Comparison of ENCODE assay signal across 12 mouse cellular contexts in the genomic region with DNA sequence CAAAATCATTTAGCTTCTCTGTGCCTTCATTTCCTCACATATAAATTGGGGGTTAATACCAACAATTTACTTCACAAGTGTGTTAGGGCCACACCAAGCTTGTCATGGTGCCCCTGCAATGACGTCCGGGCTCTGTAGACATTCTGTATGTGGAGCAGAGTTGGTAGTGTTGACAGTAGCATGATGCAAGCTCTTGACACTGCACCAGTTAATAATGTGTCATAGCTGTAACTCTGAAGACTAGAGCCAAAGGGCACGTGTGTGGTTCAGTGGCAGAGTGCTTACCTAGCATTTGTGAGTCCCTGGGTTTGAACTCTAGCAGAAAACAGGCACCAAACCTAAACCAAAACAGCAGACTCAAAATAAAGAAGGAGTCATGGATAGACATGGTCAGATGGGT. TPM values are rescaled to one million over a fixed set of nuclear protein-coding genes. Genes with fewer than 3 reads are reported as not detected.
DNase-seq lines count a peak whose midpoint lies in the region; ATAC-seq and TF ChIP-seq lines count a peak whose summit lies in the region.
"Had no signal": no experiment of that assay in that cellular context is flagged by ENCODE, and none has a peak within 500 bp of the region (broad histone marks: within the 10 kb centered on the region; RNA-seq: fewer than 3 reads in every experiment).

No protein-coding gene starts in this region.

- ATAC-seq in heart, embryonic 13.5 days (ENCODE audit: extremely low read depth, insufficient number of reproducible peaks, low FRiP score, low TSS enrichment), result no peak
- peak; percentile 66 for ATAC-seq in liver, embryonic 16.5 days (ENCODE audit: low read depth)
- ATAC-seq in liver, embryonic 12.5 days, result no peak

- no peak for TF ChIP-seq POLR2A in myocyte (IDR thresholded peaks at IDR 0.05; ENCODE audit: insufficient read length, low read depth)

- WGBS in heart, embryonic 13.5 days, result 50% methylated on average over 3 of the region's 3 CpGs
- WGBS in liver, embryonic 16.5 days (ENCODE audit: insufficient replicate concordance), result 46% methylated on average over 3 of the region's 3 CpGs
- 68% methylated on average over 3 of the region's 3 CpGs for WGBS in liver, embryonic 12.5 days (ENCODE audit: insufficient replicate concordance)

- H3K79me2 ChIP-seq in myocyte (ENCODE audit: control insufficient read depth, insufficient read depth), result no peaks in the 10 kb centered on the region

- DNase-seq in heart, postnatal 36 days, result no peak
- DNase-seq in NIH3T3 (ENCODE audit: low read depth), result peak; percentile 41
- DNase-seq in ovary, postnatal 14 days (ENCODE audit: low spot score), result no peak
- DNase-seq in right cerebral cortex, postnatal 14 days, result no peak
- DNase-seq: gastrocnemius, postnatal 25 days; kidney, adult 11 months had no signal

- H3K36me3 ChIP-seq in heart, embryonic 13.5 days, result no peaks in the 10 kb centered on the region
- H3K36me3 ChIP-seq in liver, embryonic 16.5 days (ENCODE audit: control insufficient read depth, insufficient read depth), result no peaks in the 10 kb centered on the region
- H3K36me3 ChIP-seq in liver, embryonic 12.5 days, result no peaks in the 10 kb centered on the region
- no peaks in the 10 kb centered on the region for H3K36me3 ChIP-seq in myocyte (ENCODE audit: control insufficient read depth, insufficient read depth)
- H3K36me3 ChIP-seq: midbrain, embryonic 10.5 days had no signal

- H3K4me3 ChIP-seq in heart, embryonic 13.5 days, result no peak overlapping the region
- no peak overlapping the region for H3K4me3 ChIP-seq in liver, embryonic 16.5 days (ENCODE audit: low read depth, low read length)
- H3K4me3 ChIP-seq in liver, embryonic 12.5 days, result no peak overlapping the region
- no peak overlapping the region for H3K4me3 ChIP-seq in myocyte
- H3K4me3 ChIP-seq: midbrain, embryonic 10.5 days had no signal

- H3K9ac ChIP-seq in heart, embryonic 13.5 days, result no peak overlapping the region
- H3K9ac ChIP-seq in liver, embryonic 16.5 days (ENCODE audit: low read depth, low read length), result no peak overlapping the region
- H3K9ac ChIP-seq in liver, embryonic 12.5 days, result no peak overlapping the region

- no peaks in the 10 kb centered on the region for H3K9me3 ChIP-seq in heart, embryonic 13.5 days
- H3K9me3 ChIP-seq in liver, embryonic 16.5 days (replicated peaks; ENCODE audit: control insufficient read depth, low read length), result no peaks in the 10 kb centered on the region
- H3K9me3 ChIP-seq in liver, embryonic 12.5 days (replicated peaks), result no peaks in the 10 kb centered on the region
- H3K9me3 ChIP-seq: midbrain, embryonic 10.5 days had no signal

- H3K4me1 ChIP-seq in heart, embryonic 13.5 days, result peaks cover 52% of the 10 kb centered on the region
- H3K4me1 ChIP-seq in liver, embryonic 16.5 days (ENCODE audit: control insufficient read depth, low read depth, low read length), result peaks cover 4% of the 10 kb centered on the region
- peaks cover 20% of the 10 kb centered on the region; the same call in 1 of the 2 replicates for H3K4me1 ChIP-seq in liver, embryonic 12.5 days

- H3K27me3 ChIP-seq in heart, embryonic 13.5 days (replicated peaks), result no peaks in the 10 kb centered on the region
- no peaks in the 10 kb centered on the region for H3K27me3 ChIP-seq in liver, embryonic 16.5 days (ENCODE audit: control insufficient read depth, insufficient read depth, low read depth, low read length)
- H3K27me3 ChIP-seq in liver, embryonic 12.5 days (replicated peaks), result no peaks in the 10 kb centered on the region
- no peaks in the 10 kb centered on the region for H3K27me3 ChIP-seq in myocyte (ENCODE audit: control insufficient read depth, insufficient read depth, insufficient read length)

- no peak overlapping the region for H3K4me2 ChIP-seq in heart, embryonic 13.5 days
- no peak overlapping the region for H3K4me2 ChIP-seq in liver, embryonic 16.5 days (ENCODE audit: low read depth, low read length)
- no peak overlapping the region for H3K4me2 ChIP-seq in liver, embryonic 12.5 days
- H3K4me2 ChIP-seq in myocyte (ENCODE audit: low read depth), result peak overlapping the region; percentile 63

- peak overlapping the region; percentile 39; the same call in 1 of the 2 replicates for H3K27ac ChIP-seq in heart, embryonic 13.5 days (replicated peaks)
- H3K27ac ChIP-seq in liver, embryonic 16.5 days (ENCODE audit: low read length), result no peak overlapping the region
- H3K27ac ChIP-seq in liver, embryonic 12.5 days, result no peak overlapping the region

- no peak overlapping the region for H3ac ChIP-seq in myocyte (ENCODE audit: control insufficient read depth, insufficient read length)

- intact Hi-C loops in heart, postnatal 36 days (cut with DNase I), result loop anchor here (1.0 to 10.0 kb wide), 9 partner anchors 48 to 675 kb away; partner anchors contain the start of genes Cd28, Cyp20a1 and Nbeal1

TF ChIP-seq in myocyte, 11 proteins besides CTCF, POLR2A, EP300 and RAD21:
- peak; percentile 98 for TF ChIP-seq CEBPB (IDR thresholded peaks at IDR 0.05; ENCODE audit: insufficient read depth, poor library complexity, severe bottlenecking)
- TF ChIP-seq POLR2AphosphoS2 (IDR thresholded peaks at IDR 0.05; ENCODE audit: insufficient read length, low read depth), result no peak
- TF ChIP-seq MYOG (IDR thresholded peaks at IDR 0.05; ENCODE audit: control insufficient read depth in 1 of 3, insufficient read depth in 1 of 3, insufficient read length in 2 of 3, low read depth in 2 of 3), result no peak
- TF ChIP-seq MAX (IDR thresholded peaks at IDR 0.05; ENCODE audit: low read depth), result no peak
- TF ChIP-seq E2F4 (IDR thresholded peaks at IDR 0.05; ENCODE audit: insufficient read depth), result no peak
- no peak for TF ChIP-seq TCF3 (IDR thresholded peaks at IDR 0.05; ENCODE audit: insufficient read length, low read depth)

RNA-seq across cellular contexts. Expression of gene Ctla4, which starts 27.0 kb away (rescaled TPM):
- 0.13 TPM in 1 of 2 replicates, not detected in the other for polyA plus RNA-seq in heart, embryonic 13.5 days (2015; fragmentation: Nextera tagmentation; extraction: Ambion mirVana)
- total RNA-seq in heart, postnatal 36 days (2021), result 1 to 10 TPM in 1 of 2 experiments, under 1 TPM in 1; 1.00 to 1.1 TPM
- polyA plus RNA-seq in liver, embryonic 16.5 days (2015; fragmentation: Nextera tagmentation; extraction: Ambion mirVana), result not detected in 2 replicates
- not detected in 2 replicates for polyA plus RNA-seq in liver, embryonic 12.5 days (2016; fragmentation: Nextera tagmentation; extraction: Ambion mirVana)
- polyA plus RNA-seq in myocyte (2012; fragmentation: generic; extraction: Trizol), result not detected
- total RNA-seq: gastrocnemius, postnatal 25 days; layer of hippocampus, postnatal 25 days had no signal
- polyA plus RNA-seq: midbrain, embryonic 10.5 days had no signal
